Mouse (Mus musculus) yolk sac, embryonic 10.5 days (tissue): ENCODE measurements around the gene Eefsec.

Source experiments
- DNase-seq: peaks from one replicate; pipeline ENCODE4 v3.0.0-alpha.2; 2017; ENCODE audit warnings: low spot score

Gene Eefsec

DNA sequence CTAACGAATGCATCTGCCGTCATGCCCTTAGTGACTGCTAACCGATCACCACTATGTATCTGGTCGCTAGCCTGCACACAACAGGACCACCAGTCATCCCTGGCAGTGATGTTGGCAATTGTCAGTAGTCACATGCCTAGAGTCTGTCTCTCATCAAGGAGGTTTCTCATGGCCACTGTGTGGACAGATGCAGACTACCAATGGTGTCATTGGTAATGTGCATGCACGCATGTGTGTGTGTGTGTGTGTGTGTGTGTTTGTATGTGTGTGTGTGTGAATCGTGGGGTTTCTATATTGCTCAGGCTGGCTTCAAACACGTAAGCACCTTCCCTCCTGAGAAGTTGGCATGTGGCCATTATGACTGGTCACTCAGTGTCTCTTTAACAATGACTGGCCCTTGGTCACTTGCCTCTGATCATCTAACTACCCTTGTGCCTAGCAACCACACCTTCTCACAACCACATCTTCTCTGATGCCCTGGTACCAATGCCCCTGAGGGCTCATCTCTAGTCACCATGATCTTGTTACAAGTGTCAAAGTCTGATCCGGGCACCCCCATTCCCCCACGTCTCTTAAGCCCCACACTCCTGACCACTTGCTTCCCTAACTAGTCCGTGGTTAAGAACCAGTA is 238.8 kb downstream of the Eefsec start:
- no peak for DNase-seq
